Mouse (Mus musculus) monocyte, adult 2 months (primary cell): ENCODE measurements around the gene Copz1.

Experiments
- DNase-seq, 2 experiments: peaks; one replicate each; pipeline ENCODE4 v3.0.0; 2022; ENCODE audit warnings: low spot score in 2 of 2, low read depth in 1 of 2

The Copz1 gene

DNA sequence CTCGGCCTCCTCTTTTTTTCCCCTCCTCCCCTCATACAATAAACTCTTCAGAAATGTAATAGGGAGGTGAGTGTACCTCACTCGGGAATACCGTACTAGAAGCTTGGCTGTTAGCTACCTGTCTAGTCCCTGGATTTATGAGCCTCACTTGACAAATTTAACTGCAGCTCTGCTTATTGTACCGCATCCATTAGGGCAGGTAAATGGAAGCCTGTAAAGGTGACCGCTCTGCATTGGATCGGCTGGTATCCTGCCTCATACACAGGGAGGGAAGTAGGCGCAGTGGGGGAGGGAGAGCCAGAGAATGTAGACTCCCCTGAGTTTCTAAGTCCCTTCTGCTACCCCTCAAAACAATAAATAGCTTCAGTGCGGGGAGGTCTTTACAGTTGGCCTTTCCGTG lies 18.3 kb downstream of the Copz1 start:
- DNase-seq: no peak

DNA sequence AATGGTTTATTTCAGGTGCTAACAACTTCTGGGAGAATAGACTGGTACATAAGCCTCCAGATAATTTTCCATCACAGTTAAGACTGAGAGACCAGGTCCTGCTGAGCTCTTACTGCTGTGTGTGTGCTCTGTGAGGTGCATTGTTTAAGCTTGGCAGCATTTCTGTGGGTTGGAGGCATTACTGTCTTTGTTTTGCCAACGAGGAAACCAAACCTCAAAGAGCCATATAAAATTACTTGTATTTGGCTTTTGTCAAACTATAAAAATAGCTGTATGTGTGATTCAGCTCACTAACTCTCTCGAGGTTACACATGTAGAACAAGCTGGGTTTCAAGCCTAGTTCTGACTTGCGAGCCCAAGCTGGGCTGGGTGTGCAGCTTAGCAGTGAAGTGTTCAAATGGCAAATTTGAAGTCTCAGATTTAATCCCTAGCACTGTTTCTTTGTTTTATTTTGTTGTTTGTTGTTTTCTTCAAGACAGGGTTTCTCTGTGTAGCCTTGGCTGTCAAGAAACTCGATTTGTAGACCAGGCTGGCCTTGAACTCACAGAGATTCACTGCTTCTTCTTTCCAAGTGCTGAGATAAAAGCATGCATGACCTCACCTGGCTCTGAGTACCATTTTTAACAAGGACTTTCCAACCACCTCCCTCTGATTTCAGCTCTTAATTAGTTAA lies 20.3 kb downstream of the Copz1 start:
- no peak for DNase-seq

DNA sequence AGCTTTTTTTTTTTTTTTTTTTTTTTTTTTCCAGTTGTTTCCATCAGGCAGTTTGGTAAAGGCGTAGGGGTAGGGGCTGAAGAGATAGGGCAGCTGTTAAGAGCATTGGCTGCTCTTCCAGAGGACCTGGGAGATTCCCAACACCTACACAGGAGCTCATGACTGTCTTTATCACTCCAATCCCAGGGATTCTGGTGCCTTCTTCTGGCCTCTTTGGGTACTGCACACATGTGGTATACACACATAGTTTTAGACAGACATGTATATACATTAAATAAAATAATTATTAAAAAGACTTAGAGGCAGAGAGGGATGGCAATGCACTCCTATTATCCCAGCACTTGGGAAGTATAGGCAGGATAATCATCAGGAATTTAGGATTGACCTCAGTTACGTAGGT lies 20.9 kb downstream of the Copz1 start:
- DNase-seq: no peak

DNA sequence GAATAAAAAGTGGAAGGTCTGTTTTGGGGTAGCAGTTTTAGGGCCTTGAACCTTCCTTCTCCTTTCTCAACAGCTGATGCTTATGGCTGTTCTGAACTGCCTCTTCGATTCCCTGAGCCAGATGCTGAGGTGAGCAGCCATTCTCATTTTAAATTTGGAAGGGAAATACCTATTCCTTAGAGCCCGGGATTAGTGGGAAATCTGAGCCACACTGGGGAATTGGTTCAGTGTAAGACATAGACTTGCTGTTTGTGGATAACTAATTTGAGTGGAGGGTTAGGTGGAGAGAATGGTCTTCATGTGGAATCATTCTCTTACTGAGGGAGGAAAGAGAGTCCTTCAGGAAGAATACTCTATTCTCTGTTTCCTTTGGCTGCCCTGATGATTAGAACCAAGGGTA lies 22.1 kb downstream of the Copz1 start:
- no peak for DNase-seq

DNA sequence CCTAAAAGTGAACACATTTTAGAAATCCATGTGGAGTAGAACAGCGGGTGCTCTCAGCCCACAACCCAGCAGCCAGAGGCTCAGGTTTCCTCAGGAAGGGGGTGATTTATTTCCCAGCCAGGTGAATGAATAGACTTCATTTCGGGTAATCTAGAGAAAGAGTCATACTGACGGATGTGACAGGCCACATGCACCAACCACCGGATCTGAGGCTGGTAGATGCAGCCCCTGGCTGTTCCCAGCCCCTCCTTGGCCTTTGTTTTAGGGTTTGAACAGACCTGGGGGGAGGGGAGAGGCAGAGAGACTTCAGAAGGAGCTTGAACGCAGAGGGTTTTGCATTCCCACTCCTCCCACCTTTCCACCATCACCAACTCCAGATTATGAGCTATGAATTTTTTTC lies 23.3 kb downstream of the Copz1 start:
- DNase-seq: no peak

DNA sequence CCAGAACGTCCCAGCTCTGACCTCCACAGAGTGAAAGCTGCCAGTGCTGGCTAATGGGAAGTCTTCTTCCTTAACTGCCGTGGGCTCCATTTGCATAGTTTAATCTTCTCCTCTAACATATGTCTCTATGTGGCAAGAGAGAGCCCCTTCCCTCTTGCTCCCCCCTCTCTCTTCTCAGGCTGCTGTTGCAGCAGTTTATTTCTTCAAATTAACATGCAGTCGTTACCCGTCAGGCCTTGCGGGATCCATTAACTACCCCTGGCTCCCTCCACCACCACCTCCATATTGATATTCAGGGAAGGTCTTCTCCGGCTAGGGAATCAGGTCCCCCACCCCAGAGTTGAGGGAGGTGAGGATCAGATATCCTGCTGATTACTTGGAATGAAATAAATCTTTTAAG lies 24.8 kb downstream of the Copz1 start:
- DNase-seq: no peak

DNA sequence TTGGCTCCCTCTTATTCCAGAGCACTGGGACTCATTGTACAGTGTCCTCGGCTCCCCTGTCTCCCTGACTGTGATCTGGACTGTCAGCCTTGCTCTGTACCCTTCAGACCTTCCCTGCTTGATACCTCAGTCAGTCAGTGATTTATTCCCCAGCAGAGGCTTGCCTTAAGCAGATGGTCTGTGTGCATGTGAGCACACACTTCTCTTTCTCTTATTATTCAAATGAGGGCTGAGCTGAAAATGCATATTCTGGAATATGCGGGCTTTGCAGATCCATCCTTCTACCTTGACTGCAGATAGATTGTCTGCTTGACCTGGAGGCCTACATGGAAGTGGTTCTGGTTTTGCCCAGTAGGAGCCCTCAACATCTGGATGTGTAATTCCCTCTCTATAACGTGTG lies 25.5 kb downstream of the Copz1 start:
- DNase-seq: no peak

DNA sequence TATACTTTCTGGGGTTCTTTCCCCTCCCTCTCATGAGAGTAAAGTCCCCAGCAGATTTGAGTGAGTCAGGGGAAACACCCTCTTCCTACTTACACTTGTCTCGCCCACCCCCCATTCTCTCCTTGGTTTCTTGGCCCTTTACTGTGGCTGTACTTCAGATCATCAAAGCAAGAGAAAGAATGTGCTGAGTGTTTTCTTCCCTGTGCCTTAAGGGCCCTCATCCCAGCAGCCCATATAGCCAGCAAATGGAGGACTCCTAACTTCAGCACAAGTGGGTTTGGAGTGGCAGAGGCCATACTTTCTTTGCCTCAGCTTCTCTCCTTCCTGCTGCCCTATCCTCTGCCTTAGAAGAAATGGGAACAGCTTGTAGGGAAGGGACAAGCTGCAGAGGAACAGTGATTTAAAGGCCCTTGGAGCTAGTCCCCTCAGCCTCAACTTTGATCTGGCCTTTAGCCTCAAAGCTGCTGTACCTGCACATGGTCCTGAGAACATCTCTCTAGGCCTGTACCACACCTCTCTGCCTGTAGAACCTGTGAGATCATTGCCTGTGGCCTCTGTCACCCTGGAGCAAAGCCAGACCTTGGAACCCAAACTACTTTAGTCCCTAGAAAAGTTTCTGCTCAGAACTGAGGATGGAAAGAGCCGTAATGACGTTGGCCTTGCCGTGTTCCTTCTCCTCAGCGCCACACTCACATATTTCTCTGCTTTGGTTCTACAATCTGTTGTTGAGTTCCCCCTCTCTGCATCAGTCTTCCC lies 26.5 kb downstream of the Copz1 start:
- no peak for DNase-seq

DNA sequence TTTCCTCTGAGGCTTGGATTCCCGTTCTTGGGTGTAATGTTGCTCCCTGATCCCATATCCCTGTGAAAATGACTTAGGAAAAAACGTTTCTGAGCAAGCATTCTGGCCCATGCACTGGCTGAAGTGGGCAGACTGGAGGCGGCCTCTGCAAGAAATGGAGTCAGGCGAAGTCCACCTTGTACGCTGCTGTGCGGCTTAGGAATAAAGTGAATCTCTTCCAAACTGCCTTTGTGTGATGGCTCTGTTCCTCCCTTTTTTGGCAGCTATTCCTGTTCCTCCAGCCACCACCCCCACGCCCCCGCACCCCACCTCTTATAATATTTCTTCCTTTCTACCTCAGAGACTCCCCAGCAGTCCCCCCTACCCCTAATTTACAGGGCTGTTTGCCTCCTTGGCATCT lies 27.1 kb downstream of the Copz1 start:
- no peak for DNase-seq

DNA sequence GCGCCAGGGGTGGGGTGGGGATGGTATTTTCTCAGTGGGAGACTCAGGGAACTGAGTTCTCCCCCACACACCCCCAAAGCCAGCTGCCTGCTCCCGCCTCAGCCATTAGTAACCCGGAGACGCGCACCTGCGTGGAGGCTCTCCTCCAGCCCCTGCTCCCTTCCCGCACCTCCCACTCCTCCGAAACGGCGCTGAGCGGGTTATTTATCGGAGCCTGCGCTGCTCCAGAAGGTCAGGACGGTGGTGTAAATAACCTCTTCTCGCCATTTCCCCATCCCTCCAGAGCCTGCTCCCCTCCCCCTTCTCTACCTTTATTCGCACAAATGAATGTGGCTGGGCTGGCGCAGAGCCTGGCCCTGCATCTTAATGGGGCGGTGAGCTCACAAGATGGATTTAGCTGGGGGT lies 27.6 kb downstream of the Copz1 start:
- DNase-seq: no peak

DNA sequence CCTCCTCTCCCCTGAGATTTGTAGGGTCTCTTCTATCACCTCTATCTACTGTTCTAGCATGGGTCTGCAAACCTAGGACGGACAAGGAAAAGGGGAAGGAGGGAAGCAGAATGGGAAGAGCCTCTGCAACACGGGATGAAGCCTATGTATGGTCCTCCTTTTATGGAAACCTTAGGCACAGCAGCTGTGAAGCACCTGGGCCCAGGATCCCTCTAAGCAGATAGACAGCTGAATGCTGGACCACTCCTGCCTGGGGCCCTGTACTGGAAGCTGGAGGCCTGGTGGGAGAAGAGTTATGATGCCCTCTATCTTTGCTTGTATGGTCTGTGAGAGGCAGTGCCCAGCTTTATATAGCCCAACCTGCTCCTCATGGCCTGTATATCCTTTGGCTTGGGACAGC lies 28.0 kb downstream of the Copz1 start:
- DNase-seq: no peak

DNA sequence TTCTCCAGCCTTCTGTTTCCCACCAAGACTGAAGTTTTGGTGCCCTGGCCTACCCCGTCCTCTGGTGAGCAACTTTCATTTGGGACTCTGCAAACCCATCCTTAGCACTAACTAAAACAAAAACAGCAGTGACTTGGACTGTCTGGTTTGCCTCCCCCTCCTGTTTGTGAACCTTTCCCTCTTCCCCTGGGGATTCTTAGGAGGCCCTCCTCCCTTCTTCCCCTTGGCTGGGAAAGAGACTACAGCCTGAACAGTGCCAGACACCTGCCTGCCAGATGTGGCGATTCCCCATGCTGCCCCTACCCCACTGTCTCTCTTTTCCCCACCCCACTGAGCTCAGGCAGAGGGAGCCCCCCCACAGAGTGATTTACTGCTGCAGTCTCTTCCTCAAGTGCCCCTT lies 28.5 kb downstream of the Copz1 start:
- DNase-seq: no peak

DNA sequence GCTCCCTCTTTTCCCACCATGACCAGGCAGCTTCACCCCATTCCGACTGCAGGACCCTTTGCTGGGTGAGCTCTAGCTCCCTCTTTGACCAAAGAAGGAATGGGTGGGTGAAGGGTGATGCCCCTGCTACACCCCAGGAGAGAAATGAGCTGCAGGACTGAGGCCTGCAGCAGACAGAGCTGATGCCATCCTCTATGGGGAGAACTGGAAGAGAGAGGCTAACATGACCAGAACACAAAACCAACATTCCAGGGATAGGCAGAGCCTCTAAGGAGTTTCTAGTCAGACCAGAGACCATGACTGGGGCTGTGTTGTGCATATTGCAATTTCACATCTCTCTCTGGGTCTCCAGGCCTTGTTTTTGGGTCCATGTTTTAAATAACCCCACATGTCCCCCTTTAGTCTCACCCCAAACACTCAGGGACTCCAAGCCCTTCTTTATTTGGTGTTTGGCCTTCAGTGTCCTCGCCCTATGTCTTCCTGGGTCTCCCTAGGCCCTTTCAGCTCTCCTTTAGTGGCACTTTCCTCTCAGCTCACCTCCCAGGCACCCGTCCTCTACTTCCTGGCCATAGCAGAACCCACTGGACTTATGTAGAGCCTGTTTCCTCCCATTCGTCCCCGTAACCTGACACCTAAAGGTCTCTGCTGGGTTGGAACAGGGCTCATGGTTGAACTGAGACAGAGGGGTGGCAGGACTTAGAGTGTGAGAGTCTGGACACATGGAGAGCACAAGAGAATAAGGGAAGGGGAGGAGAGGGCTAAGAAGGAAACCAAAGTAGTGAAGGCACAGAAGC lies 29.2 kb downstream of the Copz1 start:
- no peak for DNase-seq

DNA sequence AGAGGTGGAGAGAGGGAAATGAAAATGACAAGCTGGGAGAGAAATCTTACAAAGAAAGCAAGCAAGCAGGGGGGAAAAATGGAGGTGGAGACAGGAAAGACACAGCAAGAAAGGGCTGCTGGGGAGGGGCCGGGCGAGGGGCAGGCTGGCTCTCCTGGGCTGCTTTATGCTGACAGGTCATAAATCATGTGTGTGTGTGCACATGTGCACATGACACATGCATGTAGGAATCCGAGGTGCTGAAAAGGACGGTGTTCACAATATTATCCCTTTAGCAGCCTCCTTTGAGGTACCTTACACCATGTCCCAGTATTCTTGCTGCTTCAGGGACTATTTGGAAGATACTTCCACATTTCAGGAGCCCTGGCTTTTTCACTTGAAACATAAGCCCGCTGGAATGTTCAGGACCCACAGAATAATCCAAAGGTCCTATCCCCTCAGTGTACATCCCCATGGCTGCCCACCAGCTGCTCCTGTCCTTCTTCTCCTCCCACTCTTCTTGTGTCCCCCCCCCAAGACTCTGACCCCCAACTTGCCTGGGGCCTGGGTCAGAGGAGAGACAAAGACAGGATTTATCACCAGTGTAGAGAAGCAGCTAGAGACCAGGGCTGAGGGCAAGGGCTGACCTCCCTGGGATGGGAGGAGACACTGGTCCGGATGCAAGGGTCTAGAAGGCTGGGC lies 30.0 kb downstream of the Copz1 start:
- DNase-seq: no peak

DNA sequence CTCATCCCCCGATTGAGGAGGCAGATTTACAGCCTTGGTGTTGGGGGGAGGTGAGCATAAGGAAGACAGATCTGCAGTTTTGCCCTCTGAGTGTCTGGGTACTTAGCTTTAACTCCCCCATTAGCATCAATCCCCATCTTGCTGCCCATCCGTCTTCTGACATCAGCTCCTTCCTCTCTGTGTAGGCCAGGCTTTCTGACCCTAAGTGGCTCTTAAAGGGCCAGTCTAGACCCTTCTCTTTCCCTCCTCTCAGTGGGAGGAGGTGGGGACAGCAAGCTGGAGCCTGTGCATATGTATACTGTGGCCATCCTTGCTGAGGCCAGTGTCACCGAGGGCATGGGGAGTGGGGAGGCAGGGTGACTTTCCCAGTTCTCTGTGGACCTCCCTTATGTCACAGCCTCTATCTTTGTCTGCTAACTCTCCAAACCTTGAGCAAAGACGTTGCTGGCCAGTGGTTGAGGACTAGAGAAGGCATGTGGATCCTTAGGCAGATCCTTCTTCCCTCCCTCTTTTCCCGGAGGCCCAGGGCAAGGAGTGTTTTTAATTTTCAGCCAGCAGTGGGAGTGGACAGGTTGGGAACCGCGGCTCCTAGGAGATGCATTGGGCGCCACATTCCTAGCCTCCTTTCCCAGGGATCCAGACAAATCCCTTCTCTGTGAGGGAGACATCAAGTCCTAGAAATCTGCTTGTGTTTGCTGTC lies 31.6 kb downstream of the Copz1 start:
- DNase-seq: no peak

DNA sequence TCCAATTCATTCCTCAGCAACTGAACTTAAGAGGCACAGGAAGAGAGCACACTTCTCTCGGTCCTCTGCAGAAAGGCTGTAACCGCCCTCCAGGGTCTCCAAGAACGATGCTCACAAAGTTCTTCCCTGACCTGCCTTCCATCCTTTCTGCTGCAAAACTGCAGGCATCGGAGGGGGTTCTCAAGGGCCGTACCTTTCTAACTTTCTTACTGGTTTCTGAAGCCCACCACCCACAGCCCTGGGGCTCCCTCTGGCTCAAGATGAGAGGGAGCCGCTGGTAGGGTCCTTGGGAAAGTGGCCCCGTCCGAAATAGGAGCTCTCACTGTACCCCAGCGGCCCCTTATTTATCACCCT lies 32.1 kb downstream of the Copz1 start:
- no peak for DNase-seq

DNA sequence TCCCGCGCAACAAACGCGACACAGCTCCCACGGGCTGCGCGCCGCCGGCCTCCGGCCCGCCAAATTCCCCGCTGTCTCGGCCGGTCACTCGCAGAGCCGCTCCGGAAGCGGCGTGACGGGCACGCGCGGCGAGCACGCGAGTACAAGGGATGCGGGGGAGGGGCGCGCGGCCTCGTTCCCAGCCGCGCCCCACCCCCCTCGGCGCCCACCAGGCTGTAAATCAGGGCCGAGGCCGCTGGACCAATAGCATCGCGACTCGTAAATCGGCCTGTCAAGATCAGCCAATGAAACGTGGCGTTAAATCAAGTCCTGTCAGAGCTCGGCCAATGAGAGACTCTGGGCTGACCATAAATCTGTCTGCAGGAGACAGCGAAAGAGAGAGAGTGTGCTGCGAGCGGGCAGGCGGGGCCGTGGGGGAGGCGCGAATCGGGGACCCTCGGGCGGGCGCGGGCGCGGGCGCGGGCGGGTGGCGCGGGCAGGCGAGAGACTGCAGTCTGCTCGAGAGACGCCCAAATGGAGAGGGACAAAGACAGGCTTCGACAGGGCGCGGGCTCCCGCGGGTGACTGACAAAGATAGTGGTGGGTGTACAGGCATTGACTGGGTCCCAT lies 32.7 kb downstream of the Copz1 start:
- peak; percentile 60 to 61 for DNase-seq

DNA sequence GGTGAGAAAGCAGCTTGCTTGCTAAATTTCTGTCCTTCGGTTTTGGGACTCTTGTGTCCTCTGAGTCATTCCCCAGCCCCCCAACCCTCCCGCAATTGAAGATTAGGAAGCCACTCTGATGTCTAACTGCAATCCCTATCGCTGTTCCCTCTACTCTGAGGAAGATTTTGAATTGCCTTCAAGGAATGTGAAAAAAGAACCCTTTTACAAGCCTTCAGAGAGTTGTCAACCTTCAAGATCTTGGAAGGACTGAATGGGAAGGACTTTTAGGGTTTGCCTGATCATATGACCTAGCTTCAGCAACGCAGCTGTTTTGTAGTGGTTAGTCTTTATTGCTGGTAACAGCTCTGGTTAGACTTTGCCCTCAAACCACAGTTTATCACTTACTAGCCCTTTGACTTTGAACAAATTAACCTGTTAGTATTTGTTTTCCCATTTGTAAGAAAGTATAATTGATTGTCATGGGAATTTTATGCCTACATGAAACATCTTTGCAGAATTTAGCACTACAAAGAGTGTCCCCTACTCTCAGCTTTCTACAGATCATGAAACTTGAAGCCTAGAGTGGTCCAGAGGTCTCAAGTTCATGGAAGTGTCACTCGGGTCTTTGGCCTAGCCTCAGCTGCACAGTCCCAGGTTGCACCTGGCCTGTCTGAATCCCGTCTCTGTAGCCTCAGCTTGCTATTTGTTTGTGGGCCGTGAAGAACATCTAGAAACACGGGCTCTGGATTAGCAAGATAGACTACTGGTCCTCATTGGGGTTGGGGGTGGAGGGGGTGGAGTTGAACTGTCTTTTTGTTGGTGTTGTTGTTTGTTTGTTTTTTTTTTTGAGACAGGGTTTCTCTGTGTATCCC lies 33.5 kb downstream of the Copz1 start:
- no peak for DNase-seq

DNA sequence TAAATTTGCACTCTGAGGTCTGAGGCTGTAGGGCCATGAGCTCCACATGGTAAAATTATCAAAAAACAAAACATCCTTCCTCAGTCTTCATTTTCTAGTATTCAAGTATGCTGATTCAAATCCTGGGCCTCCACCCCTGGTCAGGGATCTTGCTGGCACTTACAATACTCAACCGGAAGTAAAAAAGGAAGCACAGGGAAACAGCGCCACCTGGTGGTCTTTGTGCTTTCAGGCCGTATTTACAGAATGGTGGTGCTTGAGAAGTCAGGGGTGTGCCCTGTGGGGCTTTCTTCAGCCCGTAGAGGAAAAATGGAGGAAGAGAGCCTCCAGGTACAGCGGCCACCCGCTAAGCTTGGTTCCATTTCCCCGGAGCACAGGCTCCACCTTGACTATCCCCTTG lies 34.6 kb downstream of the Copz1 start:
- peak; percentile 76 to 88 for DNase-seq
